Mouse (Mus musculus): Measurements from ENCODE around the gene Cckbr. TPM values are rescaled to one million over a fixed set of nuclear protein-coding genes. Genes with fewer than 3 reads are reported as not detected.

Gene Cckbr
- polyA plus RNA-seq, 1 experiment from 2014 or later: 3.6 TPM

DNA sequence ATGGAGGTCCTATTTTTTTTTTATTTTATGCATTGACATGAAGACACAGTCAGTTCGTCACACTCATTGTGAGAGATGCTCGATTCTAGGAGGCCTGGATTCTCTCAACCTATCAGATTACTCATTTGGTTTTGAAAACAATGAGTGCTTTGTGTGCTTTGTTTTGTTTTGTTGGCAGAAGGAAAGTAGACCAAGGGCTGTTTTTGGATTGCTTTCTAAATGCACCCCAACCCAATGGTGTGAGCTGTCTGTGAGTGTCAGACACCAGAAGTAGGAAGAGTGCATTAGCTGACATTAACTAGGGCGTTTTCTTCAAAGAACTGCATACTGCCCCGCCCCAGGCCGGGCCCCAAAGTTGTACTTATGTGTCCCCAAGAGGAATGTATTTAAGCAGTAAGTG is 54.5 kb downstream of the Cckbr start:
- peak overlapping the region; percentile 99 for H3K27ac ChIP-seq (replicated peaks)
- no peaks in the 10 kb centered on the region for H3K27me3 ChIP-seq (ENCODE audit: control insufficient read depth, insufficient read depth, low read length)
- WGBS: 56% methylated on average over 5 of the region's 5 CpGs
- H3K9me3 ChIP-seq (ENCODE audit: control insufficient read depth, low read length): no peaks in the 10 kb centered on the region
- DNase-seq (ENCODE audit: low spot score) (no peak), ATAC-seq (ENCODE audit: low FRiP score, low TSS enrichment) (no peak)
- no peaks in the 10 kb centered on the region for H3K4me1 ChIP-seq (replicated peaks; ENCODE audit: control insufficient read depth, insufficient read depth)
- no peak overlapping the region; the same call in 1 of the 2 replicates for H3K9ac ChIP-seq (ENCODE audit: low read length)
- peak overlapping the region; percentile 80 for H3K4me2 ChIP-seq (replicated peaks; ENCODE audit: low read depth)
- no peak overlapping the region for H3K4me3 ChIP-seq (ENCODE audit: low read depth, low read length)
- no peaks in the 10 kb centered on the region for H3K36me3 ChIP-seq (ENCODE audit: control insufficient read depth, insufficient read depth, low read length)
- TF ChIP-seq CTCF (IDR thresholded peaks at IDR 0.05; ENCODE audit: low read depth) (no peak), EP300 (optimal IDR thresholded peaks at IDR 0.05) (no peak)

GRCm38 (mm10) chr7:105480561-105481504 is 55.3 kb downstream of the Cckbr start:
- Histone ChIP-seq H3K27me3 (ENCODE audit: control insufficient read depth, insufficient read depth, low read length) (no peaks in the 10 kb centered on the region), H3K9me3 (ENCODE audit: control insufficient read depth, low read length) (no peaks in the 10 kb centered on the region), H3K27ac (replicated peaks) (peak overlapping the region; percentile 99), H3K9ac (ENCODE audit: low read length) (peak overlapping the region; percentile 90), H3K4me2 (replicated peaks; ENCODE audit: low read depth) (peak overlapping the region; percentile 80), H3K36me3 (ENCODE audit: control insufficient read depth, insufficient read depth, low read length) (no peaks in the 10 kb centered on the region), H3K4me3 (ENCODE audit: low read depth, low read length) (peak overlapping the region; percentile 64), H3K4me1 (replicated peaks; ENCODE audit: control insufficient read depth, insufficient read depth) (no peaks in the 10 kb centered on the region)
- DNase-seq (ENCODE audit: low spot score) (peak; percentile 27), ATAC-seq (ENCODE audit: low FRiP score, low TSS enrichment) (peak; percentile 24)
- 44% methylated on average over 23 of the region's 23 CpGs for WGBS
- no peak for TF ChIP-seq CTCF (IDR thresholded peaks at IDR 0.05; ENCODE audit: low read depth)
- TF ChIP-seq EP300 (optimal IDR thresholded peaks at IDR 0.05): no peak

GRCm38 (mm10) chr7:105481505-105482411 is 56.2 kb downstream of the Cckbr start, which contains the start of gene Cavin3:
Gene Cavin3, minus strand, starts transcription at chr7:105482300.
- no peaks in the 10 kb centered on the region for H3K9me3 ChIP-seq (ENCODE audit: control insufficient read depth, low read length)
- peak within 1 kb of the TSS; percentile 64 for H3K4me3 ChIP-seq (ENCODE audit: low read depth, low read length)
- H3K27me3 ChIP-seq (ENCODE audit: control insufficient read depth, insufficient read depth, low read length): no peaks in the 10 kb centered on the region
- H3K4me1 ChIP-seq (replicated peaks; ENCODE audit: control insufficient read depth, insufficient read depth): no peaks in the 10 kb centered on the region
- peak within 1 kb of the TSS; percentile 80 for H3K4me2 ChIP-seq (replicated peaks; ENCODE audit: low read depth)
- TF ChIP-seq CTCF (IDR thresholded peaks at IDR 0.05; ENCODE audit: low read depth) (no peak), EP300 (optimal IDR thresholded peaks at IDR 0.05) (no peak)
- peak within 1 kb of the TSS; percentile 99 for H3K27ac ChIP-seq (replicated peaks)
- DNase-seq (ENCODE audit: low spot score): peak; percentile 83
- WGBS: 2% methylated on average over 58 of the region's 63 CpGs
- H3K9ac ChIP-seq (ENCODE audit: low read length): peak within 1 kb of the TSS; percentile 90
- peak; percentile 91 for ATAC-seq (ENCODE audit: low FRiP score, low TSS enrichment)
- H3K36me3 ChIP-seq (ENCODE audit: control insufficient read depth, insufficient read depth, low read length): no peaks in the 10 kb centered on the region

DNA sequence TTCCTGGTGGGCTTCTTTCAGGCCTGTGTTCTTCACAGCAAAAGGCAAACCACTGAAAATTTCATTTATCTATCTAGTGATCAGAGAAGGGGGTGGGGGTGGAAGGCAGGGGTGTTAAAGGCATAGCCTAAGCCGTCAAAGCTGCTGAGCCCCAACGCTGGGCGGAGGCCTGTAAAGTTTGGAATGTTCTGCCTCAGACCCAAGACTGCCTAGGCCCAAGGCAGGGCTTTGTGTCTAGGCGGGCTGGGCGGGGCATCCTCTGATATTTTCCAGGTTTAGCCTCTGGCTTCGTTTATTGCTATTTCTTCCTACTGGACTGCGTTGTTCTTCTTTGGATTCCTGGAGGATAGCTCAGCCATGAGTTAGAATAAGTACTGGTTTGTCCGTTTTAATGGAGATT is 56.9 kb downstream of the Cckbr start:
- DNase-seq (ENCODE audit: low spot score): peak; percentile 61
- peak overlapping the region; percentile 80 for H3K4me2 ChIP-seq (replicated peaks; ENCODE audit: low read depth)
- WGBS: 26% methylated on average over 8 of the region's 8 CpGs
- H3K9ac ChIP-seq (ENCODE audit: low read length): peak overlapping the region; percentile 90
- peak; percentile 84 for ATAC-seq (ENCODE audit: low FRiP score, low TSS enrichment)
- TF ChIP-seq EP300 (optimal IDR thresholded peaks at IDR 0.05) (peak; percentile 30), CTCF (IDR thresholded peaks at IDR 0.05; ENCODE audit: low read depth) (no peak)
- H3K27ac ChIP-seq (replicated peaks): peak overlapping the region; percentile 99
- peak overlapping the region; percentile 64 for H3K4me3 ChIP-seq (ENCODE audit: low read depth, low read length)
- H3K36me3 ChIP-seq (ENCODE audit: control insufficient read depth, insufficient read depth, low read length): no peaks in the 10 kb centered on the region
- no peaks in the 10 kb centered on the region for H3K9me3 ChIP-seq (ENCODE audit: control insufficient read depth, low read length)
- H3K27me3 ChIP-seq (ENCODE audit: control insufficient read depth, insufficient read depth, low read length): no peaks in the 10 kb centered on the region
- H3K4me1 ChIP-seq (replicated peaks; ENCODE audit: control insufficient read depth, insufficient read depth): no peaks in the 10 kb centered on the region

GRCm38 (mm10) chr7:105485029-105485428 is 59.5 kb downstream of the Cckbr start:
- no peaks in the 10 kb centered on the region for H3K9me3 ChIP-seq (ENCODE audit: control insufficient read depth, low read length)
- no peaks in the 10 kb centered on the region for H3K36me3 ChIP-seq (ENCODE audit: control insufficient read depth, insufficient read depth, low read length)
- no peak for TF ChIP-seq EP300 (optimal IDR thresholded peaks at IDR 0.05)
- TF ChIP-seq CTCF (IDR thresholded peaks at IDR 0.05; ENCODE audit: low read depth): no peak
- WGBS: 70% methylated on average over 5 of the region's 5 CpGs
- H3K27ac ChIP-seq (replicated peaks): no peak overlapping the region
- H3K27me3 ChIP-seq (ENCODE audit: control insufficient read depth, insufficient read depth, low read length): no peaks in the 10 kb centered on the region
- H3K9ac ChIP-seq (ENCODE audit: low read length): no peak overlapping the region
- H3K4me2 ChIP-seq (replicated peaks; ENCODE audit: low read depth): no peak overlapping the region
- DNase-seq (ENCODE audit: low spot score): no peak
- H3K4me3 ChIP-seq (ENCODE audit: low read depth, low read length): no peak overlapping the region
- H3K4me1 ChIP-seq (replicated peaks; ENCODE audit: control insufficient read depth, insufficient read depth): no peaks in the 10 kb centered on the region
- no peak for ATAC-seq (ENCODE audit: low FRiP score, low TSS enrichment)

Data from stomach, postnatal 0 days (tissue).